Mouse (Mus musculus) MEL (cell line): ENCODE results near the gene Stk19.

ENCODE experiments used
- CTCF ChIP-seq, 3 experiments: IDR thresholded peaks in 2 of 3; conservative IDR thresholded peaks in 1 of 3; 2 replicates each; pipeline ENCODE4 v1.5.1; 2011 to 2012; ENCODE audit warnings: low read length in 3 of 3, low read depth in 2 of 3, mild to moderate bottlenecking in 2 of 3, improper control_type of control experiment in 1 of 3, inconsistent platforms in 1 of 3, mixed read lengths in 1 of 3, moderate library complexity in 1 of 3; ENCODE audit not compliant: control insufficient read depth in 1 of 3, insufficient read depth in 1 of 3, poor library complexity in 1 of 3, severe bottlenecking in 1 of 3
- GATA1 ChIP-seq: IDR thresholded peaks from 2 replicates; pipeline ENCODE4 v1.6.1; 2011; ENCODE audit warnings: low read depth, low read length, improper control_type of control experiment
- MAFK ChIP-seq: IDR thresholded peaks from 2 replicates; pipeline ENCODE4 v1.6.1; 2011; ENCODE audit warnings: low read depth, mild to moderate bottlenecking, low read length, improper control_type of control experiment, borderline replicate concordance
- POLR2A ChIP-seq, 2 experiments: IDR thresholded peaks; 2 replicates each; pipeline ENCODE4 v1.6.1; 2011 to 2012; ENCODE audit warnings: low read length in 2 of 2, mild to moderate bottlenecking in 2 of 2, control low read depth in 1 of 2, improper control_type of control experiment in 1 of 2, low read depth in 1 of 2, moderate library complexity in 1 of 2; ENCODE audit not compliant: control insufficient read depth in 1 of 2, insufficient read depth in 1 of 2, poor library complexity in 1 of 2
- TBP ChIP-seq: IDR thresholded peaks from 2 replicates; pipeline ENCODE4 v1.8.0; 2011; ENCODE audit warnings: low read depth, low read length, improper control_type of control experiment
- ZNF384 ChIP-seq: IDR thresholded peaks from 2 replicates; pipeline ENCODE4 v1.6.1; 2012; ENCODE audit warnings: low read depth, mild to moderate bottlenecking, inconsistent platforms, low read length, improper control_type of control experiment

- TF ChIP-seq MAFK (no peak), CTCF (IDR thresholded peaks at IDR 0.05 in 2 of 3, conservative IDR thresholded peaks at IDR 0.05 in 1 of 3; ENCODE audit: control insufficient read depth in 1 of 3, insufficient read depth in 1 of 3, low read depth in 2 of 3, low read length in 3 of 3, poor library complexity in 1 of 3, severe bottlenecking in 1 of 3) (no peak), ZNF384 (no peak), TBP (no peak), GATA1 (no peak), POLR2A (IDR thresholded peaks at IDR 0.05; ENCODE audit: control insufficient read depth in 1 of 2, insufficient read depth in 1 of 2, low read depth in 1 of 2, low read length in 2 of 2, poor library complexity in 1 of 2) (no peak)
Observed at GRCm38 (mm10) chr17:34799531-34799925, 37.2 kb downstream of the Stk19 start.
